Mouse (Mus musculus) thymus, adult 2 months (tissue): Measurements from ENCODE around the gene Gm49318. TPM values are rescaled to one million over a fixed set of nuclear protein-coding genes. Genes with fewer than 3 reads are reported as not detected.

ENCODE experiments used
- DNase-seq: peaks from one replicate; pipeline ENCODE4 v3.0.0; 2021
- H3K27ac ChIP-seq: fragments of 200-500 bp; 2 replicates; pipeline ENCODE4 v1.5.1; 2012; ENCODE audit warnings: low read length, control low read depth; ENCODE audit not compliant: control insufficient read depth, insufficient read depth
- H3K27me3 ChIP-seq: fragments of 200-500 bp; 2 replicates; pipeline ENCODE4 v1.6.1; 2012; ENCODE audit warnings: mild to moderate bottlenecking, low read length, moderate library complexity, mixed read lengths; ENCODE audit not compliant: control insufficient read depth, insufficient read depth
- H3K36me3 ChIP-seq: fragments of 200-500 bp; 2 replicates; pipeline ENCODE4 v1.6.1; 2012; ENCODE audit warnings: mild to moderate bottlenecking, low read length, moderate library complexity; ENCODE audit not compliant: control insufficient read depth, insufficient read depth
- H3K4me1 ChIP-seq: fragments of 200-500 bp; replicated peaks from 2 replicates; pipeline ENCODE4 v1.6.1; 2012; ENCODE audit warnings: low read length; ENCODE audit not compliant: control insufficient read depth, insufficient read depth
- H3K4me3 ChIP-seq: fragments of 200-500 bp; 2 replicates; pipeline ENCODE4 v1.5.1; 2012; ENCODE audit warnings: mild to moderate bottlenecking, low read length, control low read depth, moderate library complexity; ENCODE audit not compliant: control insufficient read depth, insufficient read depth
- CTCF ChIP-seq: fragments of 200-500 bp; IDR thresholded peaks from 2 replicates; pipeline ENCODE4 v1.5.1; 2012; ENCODE audit warnings: mild to moderate bottlenecking, control low read depth, low read length, moderate library complexity, borderline replicate concordance; ENCODE audit not compliant: control insufficient read depth, poor library complexity, insufficient read depth; ENCODE audit errors: extremely low read depth
- POLR2A ChIP-seq: fragments of 200-500 bp; IDR thresholded peaks from 2 replicates; pipeline ENCODE4 v1.6.1; 2012; ENCODE audit warnings: mild to moderate bottlenecking, low read length, control low read depth, moderate library complexity; ENCODE audit not compliant: control insufficient read depth, poor library complexity, insufficient read depth; ENCODE audit errors: extremely low read depth
- WGBS: fragments of 180-500 bp; shearing (Covaris S2); methylation state at CpG from one replicate; pipeline ENCODE4 v1.1.7; 2018; 5-methylcytosine and 5-hydroxymethylcytosine counted together
- polyA plus RNA-seq: library from polyadenylated mRNA; depleted of rRNA; stranded (reverse); fragments of >200 nt; gene quantifications from 2 replicates; pipeline ENCODE4 v1.2.3, GENCODE M21; 2012; rRNA removed

The Gm49318 gene
- polyA plus RNA-seq, 1 experiment = not detected

- peaks cover 15% of the 10 kb centered on the region; the same call in 1 of the 2 replicates for H3K4me1 ChIP-seq
- H3K36me3 ChIP-seq = no peaks in the 10 kb centered on the region
- no peak for DNase-seq
- 5% methylated on average over 42 of the region's 42 CpGs for WGBS
- no peak within 1 kb of the TSS for H3K4me3 ChIP-seq
- H3K27me3 ChIP-seq = peaks cover 21% of the 10 kb centered on the region
- TF ChIP-seq CTCF (no peak), POLR2A (no peak)
- H3K27ac ChIP-seq = no peak within 1 kb of the TSS
These were observed 81.6 kb downstream of the Gm49318 start, which contains the start of gene Rgl3 for GRCm38 (mm10) chr9:21989230-21990110. TSS of gene Rgl3 (minus strand) at chr9:21989446.

- peaks cover 21% of the 10 kb centered on the region for H3K27me3 ChIP-seq
- no peak overlapping the region for H3K27ac ChIP-seq
- no peaks in the 10 kb centered on the region for H3K36me3 ChIP-seq
- WGBS = 8% methylated on average over 32 of the region's 32 CpGs
- H3K4me3 ChIP-seq = no peak overlapping the region
- no peak for TF ChIP-seq CTCF
- TF ChIP-seq POLR2A = no peak
- no peak for DNase-seq
- peaks cover 22% of the 10 kb centered on the region for H3K4me1 ChIP-seq
These were observed 82.5 kb downstream of the Gm49318 start for GRCm38 (mm10) chr9:21988421-21989101.

GRCm38 (mm10) chr9:21987592-21988342, 83.3 kb downstream of the Gm49318 start:
- no peak for DNase-seq
- Histone ChIP-seq H3K27me3 (peaks cover 21% of the 10 kb centered on the region), H3K27ac (no peak overlapping the region), H3K4me1 (peaks cover 26% of the 10 kb centered on the region), H3K4me3 (no peak overlapping the region), H3K36me3 (no peaks in the 10 kb centered on the region)
- TF ChIP-seq CTCF = no peak
- TF ChIP-seq POLR2A = no peak
- 22% methylated on average over 36 of the region's 36 CpGs for WGBS

Other genes starting within 250 kb of the Gm49318 start
- 4.7 and 6.5 TPM in 2 replicates for gene Angptl8, start 235.7 kb downstream of the Gm49318 start, polyA plus RNA-seq
- gene Dock6, start 218.6 kb downstream of the Gm49318 start, polyA plus RNA-seq = 27.7 and 30.8 TPM in 2 replicates
- 34.9 and 40.3 TPM in 2 replicates for gene Rab3d, start 153.1 kb downstream of the Gm49318 start, polyA plus RNA-seq
- gene Ccdc159, start 143.8 kb downstream of the Gm49318 start, polyA plus RNA-seq = 1.3 and 1.9 TPM in 2 replicates
- gene Tmem205, start 143.7 kb downstream of the Gm49318 start, polyA plus RNA-seq = 40.0 and 47.7 TPM in 2 replicates
- 3.8 and 5.5 TPM in 2 replicates for gene Plppr2, start 134.2 kb downstream of the Gm49318 start, polyA plus RNA-seq
- gene Swsap1, start 115.5 kb downstream of the Gm49318 start, polyA plus RNA-seq = 6.7 and 7.6 TPM in 2 replicates
- 3.8 and 4.9 TPM in 2 replicates for gene Epor, start 107.8 kb downstream of the Gm49318 start, polyA plus RNA-seq
- gene Rgl3, start 81.8 kb downstream of the Gm49318 start, polyA plus RNA-seq = 7.8 and 9.5 TPM in 2 replicates
- gene Ccdc151, start 68.6 kb downstream of the Gm49318 start, polyA plus RNA-seq = 0.11 and 0.18 TPM in 2 replicates
- 109 and 119 TPM in 2 replicates for gene Prkcsh, start 68.5 kb downstream of the Gm49318 start, polyA plus RNA-seq
- gene Elavl3, start 19.2 kb downstream of the Gm49318 start, polyA plus RNA-seq = 0.35 and 0.43 TPM in 2 replicates
- gene Zfp653, start 117 bp upstream of the Gm49318 start, polyA plus RNA-seq = 52.0 and 52.6 TPM in 2 replicates
- 58.1 and 62.2 TPM in 2 replicates for gene Ecsit, start 14.2 kb upstream of the Gm49318 start, polyA plus RNA-seq
- gene Cnn1, start 28.0 kb upstream of the Gm49318 start, polyA plus RNA-seq = 4.3 and 5.0 TPM in 2 replicates
- 187 and 205 TPM in 2 replicates for gene Elof1, start 45.9 kb upstream of the Gm49318 start, polyA plus RNA-seq
- gene Acp5, start 64.5 kb upstream of the Gm49318 start, polyA plus RNA-seq = 248 and 304 TPM in 2 replicates
- gene Pigyl, start 85.6 kb upstream of the Gm49318 start, polyA plus RNA-seq = 64.7 and 83.0 TPM in 2 replicates
- gene Zfp872, start 116.8 kb upstream of the Gm49318 start, polyA plus RNA-seq = 0.04 and 0.05 TPM in 2 replicates
- 20.8 and 23.0 TPM in 2 replicates for gene Zfp809, start 154.5 kb upstream of the Gm49318 start, polyA plus RNA-seq
- 0.62 and 0.88 TPM in 2 replicates for gene Zfp599, start 188.6 kb upstream of the Gm49318 start, polyA plus RNA-seq
- gene Zfp810, start 236.4 kb upstream of the Gm49318 start, polyA plus RNA-seq = 10.9 and 11.5 TPM in 2 replicates